Mouse (Mus musculus) liver, embryonic 18 days (tissue): ENCODE results near the gene Ces2b. TPM values are rescaled to one million over a fixed set of nuclear protein-coding genes. Genes with fewer than 3 reads are reported as not detected.

Experiments
- polyA plus RNA-seq: library from polyadenylated mRNA; depleted of rRNA; stranded (reverse); fragments of >200 nt; gene quantifications from 2 replicates; pipeline ENCODE4 v1.2.3, GENCODE M21; 2012; rRNA removed

Gene Ces2b
- polyA plus RNA-seq = 0.57 and 0.66 TPM in 2 replicates

GRCm38 (mm10) chr8:104831440-104831839, at the start of gene Ces2b:
TSS of gene Ces2b (plus strand) at chr8:104831572.

GRCm38 (mm10) chr8:104846831-104847230, 15.5 kb downstream of the Ces2b start, which contains the start of gene Ces2c:
TSS of gene Ces2c (plus strand) at chr8:104847068.

Other genes with a start within 250 kb of the Ces2b start
- 2.7 and 2.8 TPM in 2 replicates for gene Pdp2, start 240.1 kb upstream of the Ces2b start, polyA plus RNA-seq
- gene Cdh16, start 207.2 kb upstream of the Ces2b start, polyA plus RNA-seq = 0.08 and 0.09 TPM in 2 replicates
- gene Rrad, start 200.2 kb upstream of the Ces2b start, polyA plus RNA-seq = 0.36 and 0.55 TPM in 2 replicates
- gene Ciao2b, start 189.6 kb upstream of the Ces2b start, polyA plus RNA-seq = 32.0 and 34.6 TPM in 2 replicates
- gene Ces2a, start 97.6 kb upstream of the Ces2b start, polyA plus RNA-seq = 101 and 104 TPM in 2 replicates
- gene Ces2c, start 15.5 kb downstream of the Ces2b start, polyA plus RNA-seq = 1.4 and 1.5 TPM in 2 replicates
- 12.9 and 19.2 TPM in 2 replicates for gene Ces2e, start 94.7 kb downstream of the Ces2b start, polyA plus RNA-seq
- gene Ces2f, start 115.8 kb downstream of the Ces2b start, polyA plus RNA-seq = 0.02 and 0.03 TPM in 2 replicates
- 17.7 TPM in 2 replicates for gene Ces2g, start 130.1 kb downstream of the Ces2b start, polyA plus RNA-seq
- 0.06 and 0.07 TPM in 2 replicates for gene Ces2h, start 169.3 kb downstream of the Ces2b start, polyA plus RNA-seq
- 30.4 and 58.8 TPM in 2 replicates for gene Ces3a, start 217.0 kb downstream of the Ces2b start, polyA plus RNA-seq